Mouse (Mus musculus) splenic B cell, adult 2 months (primary cell): ENCODE measurements at regions not wholly inside any gene's neighbourhood (a gene's known extent, or its start where the extent isn't known, plus 50 kb on each side); places are given as distances from the start of the nearest gene placed in this dataset.

Source experiments
- DNase-seq: peaks from one replicate; pipeline ENCODE4 v3.0.0-alpha.2; 2011; ENCODE audit warnings: low read depth, low spot score
- H3K27me3 ChIP-seq: 2 replicates; pipeline ENCODE4 v1.6.1; 2012; ENCODE audit warnings: mild to moderate bottlenecking, low read length, moderate library complexity, mixed read lengths; ENCODE audit not compliant: control insufficient read depth, poor library complexity, insufficient read depth, severe bottlenecking
- H3K36me3 ChIP-seq: 2 replicates; pipeline ENCODE4 v1.6.1; 2012; ENCODE audit warnings: mild to moderate bottlenecking, low read length, moderate library complexity, mixed read lengths; ENCODE audit not compliant: control insufficient read depth, poor library complexity, insufficient read depth, severe bottlenecking

DNA sequence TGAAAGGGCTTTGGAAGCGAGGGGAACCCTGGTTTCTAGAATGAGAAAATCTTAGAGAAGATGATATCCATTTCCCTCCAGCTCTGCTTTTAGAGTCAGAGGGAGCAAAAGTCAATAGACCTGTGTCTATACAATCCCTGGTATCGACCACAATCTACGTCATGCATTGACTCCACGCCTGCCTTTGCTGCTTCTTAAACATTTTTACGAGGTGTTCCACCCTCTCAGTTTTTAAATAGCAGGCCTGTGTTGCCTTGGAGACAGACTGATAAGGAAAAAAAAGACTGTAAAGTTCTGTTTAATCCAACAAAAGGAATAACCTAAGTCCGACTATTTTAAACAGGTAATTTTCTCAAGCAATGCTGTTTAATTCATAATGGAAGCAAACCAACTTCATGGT, 408.0 kb downstream of the Plk2 start:
- H3K36me3 ChIP-seq, result no peaks in the 10 kb centered on the region
- no peaks in the 10 kb centered on the region for H3K27me3 ChIP-seq
- no peak for DNase-seq

DNA sequence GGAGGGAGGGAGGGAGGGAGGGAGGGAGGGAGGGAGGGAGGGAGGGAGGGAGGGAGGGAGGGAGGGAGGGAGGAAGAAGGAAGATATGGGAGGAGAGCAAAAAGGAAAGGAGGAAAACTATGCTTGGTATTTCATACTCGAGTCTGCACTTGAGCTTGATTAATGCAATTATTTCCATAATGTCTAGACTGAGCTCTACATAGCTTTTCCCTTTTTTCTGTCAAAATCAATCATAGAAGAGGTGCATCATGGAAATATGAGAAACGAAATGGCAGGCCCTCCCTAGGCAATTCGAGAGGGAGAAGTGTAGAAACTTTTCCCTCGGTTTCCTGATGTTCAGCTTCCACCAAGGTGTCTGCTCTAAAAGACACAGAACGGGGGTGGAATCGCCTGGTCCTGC, 417.6 kb downstream of the Plk2 start:
- DNase-seq, result no peak
- no peaks in the 10 kb centered on the region for H3K27me3 ChIP-seq
- no peaks in the 10 kb centered on the region for H3K36me3 ChIP-seq

DNA sequence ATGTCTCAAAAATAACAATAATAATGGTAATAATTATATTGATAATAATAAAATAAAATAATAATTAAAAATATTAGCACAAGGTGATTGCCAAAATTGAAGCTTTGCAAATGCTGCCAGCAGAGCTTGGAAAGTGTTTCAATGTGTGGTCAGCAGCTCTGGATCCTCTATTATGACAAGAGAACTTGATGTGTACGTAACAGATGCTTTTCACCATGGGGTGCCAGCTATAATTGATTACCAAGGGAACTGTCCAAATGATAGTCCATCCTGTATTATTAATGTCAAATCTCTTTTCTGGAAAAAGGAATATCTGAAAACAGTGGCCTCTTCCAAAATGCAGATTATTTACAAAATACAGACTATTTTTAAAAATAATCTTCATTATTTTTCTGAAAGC, 419.2 kb downstream of the Plk2 start:
- DNase-seq, result no peak
- Histone ChIP-seq H3K36me3 (no peaks in the 10 kb centered on the region), H3K27me3 (no peaks in the 10 kb centered on the region)

DNA sequence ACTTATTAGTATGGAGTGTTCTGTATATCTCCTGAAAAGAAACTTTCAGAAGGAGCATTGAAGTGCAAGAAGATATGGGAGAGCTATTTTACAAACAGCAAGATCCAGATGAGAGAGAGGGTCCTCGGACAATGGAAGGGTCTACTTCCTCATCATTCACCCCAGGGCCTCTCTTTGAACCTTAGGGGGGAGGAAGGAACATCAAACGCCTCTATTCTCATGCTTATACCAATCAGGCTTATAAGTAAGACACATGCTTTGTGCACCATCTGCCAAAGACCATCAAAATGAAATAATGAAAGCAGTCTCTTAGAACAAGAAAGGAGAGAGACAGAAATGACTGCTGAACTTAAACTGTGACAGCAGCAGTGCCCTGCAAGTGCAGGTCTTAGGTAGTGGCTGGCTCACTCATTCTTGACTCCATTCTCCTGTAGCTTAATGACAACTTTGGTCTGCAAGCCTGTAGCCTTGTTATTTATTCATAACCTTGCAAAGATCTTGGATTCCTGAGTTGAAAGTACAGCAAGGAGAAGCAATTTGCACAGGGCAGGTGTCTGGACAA, 424.5 kb downstream of the Plk2 start:
- DNase-seq, result no peak
- H3K36me3 ChIP-seq, result no peaks in the 10 kb centered on the region

DNA sequence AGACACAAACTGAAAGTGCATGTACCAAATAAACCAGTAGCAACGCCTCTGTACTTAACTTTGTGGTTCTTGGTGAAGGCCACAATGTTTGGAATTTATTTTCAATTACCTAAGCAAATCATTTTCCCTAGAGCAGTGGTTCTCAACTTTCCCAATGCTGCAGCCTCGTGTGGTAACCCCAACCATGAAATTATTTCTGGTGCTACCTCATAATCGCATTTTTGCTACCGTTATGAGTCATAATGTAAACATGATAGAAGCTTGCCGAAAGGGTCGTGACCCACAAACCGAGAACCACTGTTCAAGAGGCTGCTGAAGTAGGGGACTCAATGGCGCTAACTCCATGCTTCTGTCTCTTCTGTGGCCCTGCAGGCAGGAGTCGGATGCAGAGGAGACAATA, 429.9 kb upstream of the Actbl2 start:
- no peak for DNase-seq
- H3K36me3 ChIP-seq, result no peaks in the 10 kb centered on the region
- H3K27me3 ChIP-seq, result no peaks in the 10 kb centered on the region

More for the DNA sequence above, 424.5 kb downstream of the Plk2 start:
- H3K27me3 ChIP-seq, result no peaks in the 10 kb centered on the region

DNA sequence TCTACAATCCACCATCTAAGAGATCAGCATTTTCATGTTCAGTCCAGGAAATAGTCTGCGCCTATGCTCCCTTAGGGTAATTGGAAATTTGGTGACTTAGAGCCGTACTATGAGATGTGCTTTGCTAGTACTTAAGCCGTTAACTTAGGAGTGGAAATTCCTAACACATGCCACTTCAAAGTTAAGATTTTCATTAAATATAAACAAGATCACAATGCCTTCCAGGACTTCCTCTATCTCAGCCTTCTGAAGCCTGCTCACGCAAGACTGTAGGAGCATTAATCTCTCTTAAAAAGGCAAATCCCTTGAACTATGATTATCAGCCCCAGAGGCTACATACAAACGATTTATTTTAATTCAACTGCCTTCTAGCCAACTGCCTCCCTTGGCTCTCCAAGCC, 422.4 kb upstream of the Actbl2 start:
- Histone ChIP-seq H3K36me3 (no peaks in the 10 kb centered on the region), H3K27me3 (no peaks in the 10 kb centered on the region)
- no peak for DNase-seq

DNA sequence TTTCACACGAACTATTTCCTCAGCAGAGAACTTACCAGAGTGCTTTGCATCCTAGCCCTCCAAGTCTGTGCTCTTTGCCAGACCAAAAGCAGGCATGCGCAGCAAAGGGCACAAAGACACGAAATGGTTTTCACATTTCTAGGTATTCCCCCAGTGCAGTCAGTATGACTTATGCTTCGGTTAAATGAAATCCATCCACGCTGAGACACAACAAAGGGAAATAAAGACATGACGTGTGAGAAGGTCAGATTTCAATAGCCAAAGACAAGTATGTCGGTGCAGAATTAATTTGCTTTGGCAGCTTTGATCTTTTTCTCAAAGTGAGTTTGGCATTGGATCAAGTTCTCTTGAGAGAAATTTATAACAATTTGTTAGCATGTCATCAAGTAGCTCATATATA, 417.9 kb upstream of the Actbl2 start:
- no peaks in the 10 kb centered on the region for H3K27me3 ChIP-seq
- DNase-seq, result no peak
- H3K36me3 ChIP-seq, result no peaks in the 10 kb centered on the region

DNA sequence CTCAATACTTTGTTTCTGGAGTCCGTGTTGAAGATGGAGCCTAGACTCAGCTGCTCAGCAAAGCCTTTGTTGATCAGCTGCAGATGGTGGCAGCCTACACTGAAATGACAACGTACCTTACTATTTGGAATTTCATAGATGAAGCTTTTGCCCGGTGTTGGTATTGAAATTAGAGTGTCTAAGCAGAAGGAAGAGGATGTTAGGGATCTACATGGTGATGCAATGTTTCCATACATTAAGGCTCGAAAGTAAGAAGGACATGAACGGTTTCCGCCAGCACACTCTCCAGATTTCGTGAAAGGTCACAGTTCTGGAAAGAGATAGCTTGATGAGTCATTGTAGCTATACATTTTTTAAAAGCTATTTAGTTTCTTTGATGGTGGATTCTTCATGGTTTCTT, 412.9 kb upstream of the Actbl2 start:
- no peaks in the 10 kb centered on the region for H3K27me3 ChIP-seq
- H3K36me3 ChIP-seq, result no peaks in the 10 kb centered on the region
- DNase-seq, result no peak

DNA sequence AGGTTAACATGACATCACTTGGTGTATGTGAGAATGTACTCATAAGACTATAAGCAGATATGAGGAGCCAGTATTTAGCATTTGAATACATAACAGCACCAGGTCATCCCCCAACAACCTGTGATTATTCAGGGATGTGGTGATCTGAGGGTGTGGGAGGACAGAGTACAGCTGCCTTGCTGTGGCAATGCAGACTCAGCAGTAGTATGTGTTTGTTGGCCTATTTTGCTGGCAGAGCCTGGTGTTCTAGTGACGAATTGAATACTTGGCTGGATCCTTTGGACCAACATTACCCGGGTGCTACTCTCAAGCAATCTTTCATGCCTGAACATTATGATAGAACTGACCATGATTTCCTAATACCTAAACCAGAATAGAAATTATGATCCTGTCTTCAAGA, 409.1 kb upstream of the Actbl2 start:
- no peaks in the 10 kb centered on the region for H3K36me3 ChIP-seq
- no peak for DNase-seq
- H3K27me3 ChIP-seq, result no peaks in the 10 kb centered on the region

DNA sequence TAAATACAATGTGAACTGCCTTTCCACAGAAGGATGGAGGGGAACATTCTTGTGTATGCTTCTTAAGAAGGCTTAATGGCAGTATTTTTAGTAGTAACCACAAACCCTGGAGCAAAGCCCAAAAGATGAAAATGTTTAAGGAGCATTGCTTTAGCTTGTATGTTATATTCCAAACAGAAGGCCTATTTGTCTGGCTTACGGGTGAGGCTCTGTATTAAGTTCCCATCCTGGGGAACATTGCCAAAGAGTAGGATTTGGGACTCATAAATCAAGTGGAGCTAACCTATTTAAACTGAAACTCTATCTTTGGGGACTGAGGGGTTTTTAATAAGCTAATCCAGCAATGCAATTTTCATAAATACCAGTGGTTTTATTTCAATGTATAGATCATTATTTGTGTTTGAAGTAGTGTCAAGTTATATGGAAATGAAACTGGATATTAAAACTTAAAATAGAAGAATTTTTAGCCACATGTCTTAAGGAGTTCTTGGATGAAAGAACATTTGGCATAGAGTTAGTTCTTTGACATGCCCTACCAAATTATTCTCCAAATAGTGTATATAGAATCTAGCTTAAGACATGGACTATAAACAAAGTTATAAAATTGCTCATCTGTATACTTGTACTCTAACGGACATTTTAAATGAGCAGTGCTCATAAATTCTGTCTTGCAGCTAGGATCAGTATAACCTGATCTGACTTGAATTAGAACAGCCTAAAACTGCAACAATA, 401.7 kb upstream of the Actbl2 start:
- H3K27me3 ChIP-seq, result no peaks in the 10 kb centered on the region
- DNase-seq, result no peak
- H3K36me3 ChIP-seq, result no peaks in the 10 kb centered on the region

DNA sequence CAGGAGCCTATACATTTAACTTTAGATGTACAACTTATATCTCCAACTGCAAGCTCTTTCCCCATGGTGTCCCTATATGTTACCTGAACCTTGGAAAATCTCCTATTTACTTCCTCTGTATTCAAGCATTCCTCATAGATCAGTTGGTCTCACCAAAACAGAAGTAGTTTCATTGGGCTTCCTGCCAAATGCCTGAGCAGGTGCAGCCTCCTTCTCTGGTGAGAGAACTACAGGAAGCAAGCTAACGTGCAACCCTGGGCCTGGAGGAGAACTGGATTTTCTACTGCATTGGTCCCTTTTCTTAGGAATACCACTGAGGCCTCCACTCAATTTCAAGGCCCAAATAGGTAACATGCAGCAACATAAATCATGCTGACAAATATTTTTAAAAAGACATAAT, 400.6 kb upstream of the Actbl2 start:
- no peak for DNase-seq
- Histone ChIP-seq H3K27me3 (no peaks in the 10 kb centered on the region), H3K36me3 (no peaks in the 10 kb centered on the region)

DNA sequence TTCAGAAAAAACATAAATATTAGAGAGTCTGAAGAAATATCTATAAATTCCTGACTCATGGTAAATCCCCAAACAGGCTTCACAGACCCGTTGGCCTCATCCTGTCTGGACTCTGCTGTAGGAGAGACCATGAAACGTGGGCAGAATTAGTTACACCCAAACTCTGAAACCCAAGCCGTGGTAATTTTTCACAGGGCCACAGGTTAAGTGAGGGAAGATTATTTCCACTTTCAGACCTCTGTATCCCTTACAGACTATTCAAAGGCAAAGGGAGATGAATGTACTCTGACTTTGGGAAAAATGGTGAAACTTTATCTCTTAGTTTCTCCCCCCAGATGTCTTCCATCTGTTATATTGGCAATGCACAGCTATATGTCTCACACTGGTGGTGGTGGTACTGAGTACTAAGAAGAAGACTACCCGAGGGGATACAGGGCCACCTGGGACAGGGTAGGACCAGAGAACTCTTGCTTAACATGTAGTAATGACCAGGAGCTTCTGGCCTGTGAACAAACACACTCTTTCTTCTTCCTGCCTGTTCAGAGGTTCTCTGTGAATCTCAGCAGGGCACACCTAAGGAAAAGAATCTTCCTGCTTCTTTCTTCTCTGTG, 388.8 kb upstream of the Actbl2 start:
- Histone ChIP-seq H3K27me3 (no peaks in the 10 kb centered on the region), H3K36me3 (no peaks in the 10 kb centered on the region)
- DNase-seq, result no peak

DNA sequence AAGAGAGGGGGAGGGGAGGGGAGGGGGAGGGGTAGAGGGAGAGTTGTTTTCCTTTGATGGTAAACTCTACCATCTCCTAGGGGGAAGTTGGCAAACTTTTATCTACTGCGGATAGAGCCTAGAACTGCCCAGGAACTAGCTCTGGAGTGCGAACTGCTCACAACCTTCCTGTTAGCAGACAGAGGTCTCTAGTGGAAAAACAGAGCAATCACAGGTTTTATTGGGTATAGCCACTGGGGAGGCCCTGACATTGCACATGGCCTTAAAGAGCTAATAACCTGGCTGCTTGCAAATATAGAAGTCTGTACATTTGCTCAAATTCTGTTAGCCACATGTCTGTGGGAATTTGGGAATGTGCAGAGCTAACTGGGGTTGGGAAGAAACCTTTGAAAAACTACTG, 388.1 kb upstream of the Actbl2 start:
- no peak for DNase-seq
- Histone ChIP-seq H3K27me3 (no peaks in the 10 kb centered on the region), H3K36me3 (no peaks in the 10 kb centered on the region)

DNA sequence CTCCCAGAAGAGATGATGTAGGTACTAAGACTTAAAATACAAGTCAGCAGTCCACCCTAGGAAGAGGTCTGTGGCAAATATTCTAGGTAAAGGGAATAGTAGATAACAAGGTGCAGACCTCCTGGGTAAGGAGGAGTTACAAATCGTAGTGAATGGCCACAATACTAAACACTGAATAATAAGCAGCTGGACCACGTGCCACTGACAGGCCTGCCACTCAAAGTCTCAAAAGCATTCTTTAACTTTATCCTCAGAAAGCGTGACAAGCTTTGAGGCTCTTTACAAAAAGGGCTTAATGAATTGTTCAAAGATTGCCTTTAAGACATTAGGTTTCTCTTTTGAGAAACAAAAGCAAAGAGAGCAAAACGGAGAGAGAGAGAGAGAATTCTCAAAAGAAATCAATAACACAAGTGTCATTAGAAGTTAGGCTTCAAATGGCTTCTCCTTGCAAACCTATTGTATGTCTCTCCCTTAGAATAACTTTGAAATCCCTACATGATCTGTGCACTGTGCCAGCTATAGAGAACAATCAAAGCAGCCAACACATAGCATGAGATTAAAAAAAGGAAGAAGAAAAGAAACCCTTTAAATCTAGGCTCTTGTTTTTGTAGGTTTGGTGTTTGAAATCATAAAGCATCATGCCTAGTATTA, 383.6 kb upstream of the Actbl2 start:
- H3K36me3 ChIP-seq, result no peaks in the 10 kb centered on the region
- DNase-seq, result no peak
- no peaks in the 10 kb centered on the region for H3K27me3 ChIP-seq

DNA sequence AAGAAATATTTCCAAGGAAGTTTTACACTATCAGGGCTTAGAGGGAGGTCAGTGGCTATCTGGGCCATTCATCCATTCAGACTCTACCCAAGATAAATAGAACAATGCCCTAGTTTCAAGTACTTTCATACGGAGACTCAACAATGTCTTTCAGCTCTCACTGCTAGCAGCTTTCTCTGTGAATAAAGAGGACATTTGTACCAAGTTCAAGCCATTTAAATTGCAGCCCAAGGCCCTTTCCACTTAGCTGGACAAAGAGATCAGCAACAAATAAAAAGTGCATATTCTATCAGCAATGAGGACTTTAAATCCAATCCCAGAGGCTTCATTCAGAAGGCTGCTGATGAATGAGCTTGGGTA, 383.1 kb upstream of the Actbl2 start:
- H3K36me3 ChIP-seq, result no peaks in the 10 kb centered on the region
- no peaks in the 10 kb centered on the region for H3K27me3 ChIP-seq
- no peak for DNase-seq
